In genomic region chr8:124021237-124022227, GRCm38 (mm10) we compare ENCODE assay signal across 8 mouse cellular contexts. TPM values are rescaled to one million over a fixed set of nuclear protein-coding genes. Genes with fewer than 3 reads are reported as not detected.
DNase-seq lines count a peak whose midpoint lies in the region; ATAC-seq lines count a peak whose summit lies in the region.

Gene Taf5l, minus strand, starts transcription at chr8:124021397.
Gene Urb2, plus strand, starts transcription at chr8:124021508.

- intact Hi-C loops in gastrocnemius, postnatal 14 days (cut with DNase I; ENCODE audit: low total_unique reads): no loop called here
- intact Hi-C loops in left cerebral cortex, postnatal 10 days (cut with DNase I): no loop called here

- peak; percentile 84 for ATAC-seq in inflammation-experienced regulatory T-cells, adult 6 months
- ATAC-seq in megakaryocyte progenitor cell, adult 5-6 weeks (replicated peaks; ENCODE audit: poor library complexity): peak; percentile 90

- DNase-seq in adrenal gland, adult 18-20 months (ENCODE audit: low spot score in 2 of 2): peak; percentile 92 to 95
- DNase-seq in embryo, embryonic 10.5 days (ENCODE audit: low spot score): peak; percentile 93
- DNase-seq in gastrocnemius, postnatal 14 days: peak; percentile 93
- DNase-seq in left cerebral cortex, postnatal 10 days (ENCODE audit: extremely low spot score in 1 of 2, low spot score in 2 of 2): peak; percentile 86 to 96
- DNase-seq in right cerebral cortex, postnatal 10 days (ENCODE audit: low spot score in 2 of 2): peak; percentile 94
- peak; percentile 94 for DNase-seq in urinary bladder, postnatal 14 days (ENCODE audit: low spot score)

RNA-seq across cellular contexts. Expression of gene Taf5l, which starts in this region (rescaled TPM):
- total RNA-seq in adrenal gland, adult 18-20 months (2021): 10 to 100 TPM; 22.3 to 22.7 TPM
- total RNA-seq in gastrocnemius, postnatal 14 days (2021): 10 to 100 TPM; 11.3 to 12.6 TPM
- 10 to 100 TPM in 2 of 3 experiments, 1 to 10 TPM in 1; 9.2 to 15.4 (median 12.3) TPM for polyA plus RNA-seq in inflammation-experienced regulatory T-cells, adult 6 months (2017; shearing (Covaris generic))
- 10 to 100 TPM; 23.7 to 25.2 TPM for total RNA-seq in left cerebral cortex, postnatal 10 days (2021)
- total RNA-seq in megakaryocyte progenitor cell, adult 5-6 weeks (2015): 30.5 and 32.8 TPM in 2 replicates
- total RNA-seq in megakaryocyte progenitor cell, adult 5-6 weeks (2017): 32.8 and 34.4 TPM in 2 replicates

RNA-seq across cellular contexts. Expression of gene Urb2, which starts in this region (rescaled TPM):
- total RNA-seq in adrenal gland, adult 18-20 months (2021): 10 to 100 TPM; 12.3 to 14.7 TPM
- total RNA-seq in gastrocnemius, postnatal 14 days (2021): 1 to 10 TPM; 6.0 to 8.7 TPM
- polyA plus RNA-seq in inflammation-experienced regulatory T-cells, adult 6 months (2017; shearing (Covaris generic)): 1 to 10 TPM; 4.0 to 5.2 (median 4.3) TPM
- total RNA-seq in left cerebral cortex, postnatal 10 days (2021): 10 to 100 TPM; 11.3 to 11.5 TPM
- total RNA-seq in megakaryocyte progenitor cell, adult 5-6 weeks (2015): 25.5 and 29.6 TPM in 2 replicates
- 23.9 and 24.2 TPM in 2 replicates for total RNA-seq in megakaryocyte progenitor cell, adult 5-6 weeks (2017)

Comparison
In these comparisons a context has a peak if more than half of its experiments do, and no peak if none do; other contexts are left out.
1. Peak in every context shown above with its lines: DNase-seq and ATAC-seq.